Mouse (Mus musculus) limb, embryonic 13.5 days (tissue): Measurements from ENCODE around the gene Btnl9. TPM values are rescaled to one million over a fixed set of nuclear protein-coding genes. Genes with fewer than 3 reads are reported as not detected.

ENCODE experiments used
- ATAC-seq: fragments of 200-750 bp; cut with Nextera tagmentation; 2 replicates; pipeline ENCODE4 v1.8.0; 2017; ENCODE audit warnings: low read depth, moderate number of reproducible peaks, moderate TSS enrichment; ENCODE audit not compliant: low FRiP score
- H3K27ac ChIP-seq: fragments of 300-500 bp; sonication (generic); 2 replicates; pipeline ENCODE4 v1.5.1; 2015; ENCODE audit warnings: inconsistent platforms, mild to moderate bottlenecking, moderate library complexity
- H3K27me3 ChIP-seq: fragments of 300-500 bp; sonication (generic); 2 replicates; pipeline ENCODE4 v1.6.1; 2015; ENCODE audit warnings: mild to moderate bottlenecking, inconsistent platforms
- H3K36me3 ChIP-seq: fragments of 300-500 bp; sonication (generic); 2 replicates; pipeline ENCODE4 v1.6.1; 2015; ENCODE audit warnings: inconsistent platforms, mild to moderate bottlenecking, moderate library complexity
- H3K4me1 ChIP-seq: fragments of 300-500 bp; sonication (generic); 2 replicates; pipeline ENCODE4 v1.6.1; 2015; ENCODE audit warnings: inconsistent platforms
- H3K4me2 ChIP-seq: fragments of 300-500 bp; sonication (generic); replicated peaks from 2 replicates; pipeline ENCODE4 v1.6.1; 2015; ENCODE audit warnings: inconsistent platforms, mild to moderate bottlenecking, moderate library complexity
- H3K4me3 ChIP-seq: fragments of 300-500 bp; sonication (generic); 2 replicates; pipeline ENCODE4 v1.5.1; 2015; ENCODE audit warnings: moderate library complexity, mild to moderate bottlenecking, inconsistent platforms
- H3K9ac ChIP-seq: fragments of 300-500 bp; sonication (generic); 2 replicates; pipeline ENCODE4 v1.6.1; 2015; ENCODE audit warnings: mild to moderate bottlenecking, inconsistent platforms
- H3K9me3 ChIP-seq: fragments of 300-500 bp; sonication (generic); 2 replicates; pipeline ENCODE4 v1.6.1; 2016; ENCODE audit warnings: inconsistent platforms
- whole genome bisulfite sequencing: fragments of 180-500 bp; shearing (Covaris S2); methylation state at CpG from one replicate; pipeline ENCODE4 v1.1.7; 2015; 5-methylcytosine and 5-hydroxymethylcytosine counted together
- polyA plus RNA-seq: library from polyadenylated mRNA; unstranded; fragments of >200 nt; fragmentation: Nextera tagmentation; extraction: Ambion mirVana; gene quantifications from 2 replicates; pipeline ENCODE4 v1.2.1, GENCODE M21; 2015

Btnl9 gene
- polyA plus RNA-seq, 1 experiment from 2014 or later = 1.5 TPM

GRCm38 (mm10) chr11:49170576-49170975, 16.4 kb downstream of the Btnl9 start:
- 88% methylated on average over 4 of the region's 4 CpGs for WGBS
- H3K27me3 ChIP-seq = peaks cover 36% of the 10 kb centered on the region
- H3K36me3 ChIP-seq = no peaks in the 10 kb centered on the region
- no peak overlapping the region for H3K4me2 ChIP-seq
- H3K27ac ChIP-seq = no peak overlapping the region
- no peak for ATAC-seq
- 0 out of 2 replicates have a peak, but pooled peaks cover 8% of the 10 kb centered on the region for H3K9me3 ChIP-seq
- no peak overlapping the region for H3K9ac ChIP-seq
- H3K4me1 ChIP-seq = peaks cover 7% of the 10 kb centered on the region
- no peak overlapping the region for H3K4me3 ChIP-seq

GRCm38 (mm10) chr11:49168839-49169611, 17.9 kb downstream of the Btnl9 start:
- H3K4me1 ChIP-seq = peaks cover 7% of the 10 kb centered on the region
- WGBS = 4% methylated on average over 50 of the region's 50 CpGs
- peak overlapping the region; percentile 37 for H3K4me3 ChIP-seq
- H3K9me3 ChIP-seq = 0 out of 2 replicates have a peak, but pooled peaks cover 8% of the 10 kb centered on the region
- H3K27me3 ChIP-seq = peaks cover 36% of the 10 kb centered on the region
- ATAC-seq = peak; percentile 48; the same call in 1 of the 2 replicates
- peak overlapping the region; percentile 53 for H3K9ac ChIP-seq
- H3K27ac ChIP-seq = no peak overlapping the region
- no peaks in the 10 kb centered on the region for H3K36me3 ChIP-seq
- peak overlapping the region; percentile 68 for H3K4me2 ChIP-seq

GRCm38 (mm10) chr11:49156821-49157814, 29.8 kb downstream of the Btnl9 start:
- Histone ChIP-seq H3K27me3 (no peaks in the 10 kb centered on the region), H3K36me3 (no peaks in the 10 kb centered on the region), H3K4me1 (no peaks in the 10 kb centered on the region), H3K9me3 (no peaks in the 10 kb centered on the region), H3K4me2 (no peak overlapping the region), H3K9ac (no peak overlapping the region), H3K27ac (no peak overlapping the region), H3K4me3 (no peak overlapping the region)
- WGBS = 84% methylated on average over 2 of the region's 2 CpGs
- ATAC-seq = no peak

- Histone ChIP-seq H3K4me1 (no peaks in the 10 kb centered on the region), H3K36me3 (no peaks in the 10 kb centered on the region), H3K9ac (no peak within 1 kb of the TSS), H3K4me3 (no peak within 1 kb of the TSS), H3K4me2 (no peak within 1 kb of the TSS), H3K9me3 (no peaks in the 10 kb centered on the region), H3K27ac (no peak within 1 kb of the TSS), H3K27me3 (no peaks in the 10 kb centered on the region)
- no peak for ATAC-seq
- 76% methylated on average over 1 of the region's 1 CpGs for WGBS
These were observed 32.9 kb downstream of the Btnl9 start, which contains the start of gene Olfr1394 for GRCm38 (mm10) chr11:49154077-49154476. Gene Olfr1394 (plus strand): TSS chr11:49154377.

GRCm38 (mm10) chr11:49141974-49142373, 45.0 kb downstream of the Btnl9 start, which contains the start of gene Olfr1395:
Gene Olfr1395 (plus strand): TSS chr11:49142274.
- Histone ChIP-seq H3K4me1 (no peaks in the 10 kb centered on the region), H3K27ac (no peak within 1 kb of the TSS), H3K27me3 (no peaks in the 10 kb centered on the region), H3K36me3 (no peaks in the 10 kb centered on the region), H3K4me3 (no peak within 1 kb of the TSS), H3K9me3 (no peaks in the 10 kb centered on the region), H3K4me2 (no peak within 1 kb of the TSS), H3K9ac (no peak within 1 kb of the TSS)
- ATAC-seq = no peak
- 90% methylated on average over 6 of the region's 6 CpGs for WGBS

- Histone ChIP-seq H3K27ac (no peak overlapping the region), H3K36me3 (no peaks in the 10 kb centered on the region), H3K9me3 (no peaks in the 10 kb centered on the region), H3K27me3 (no peaks in the 10 kb centered on the region), H3K9ac (no peak overlapping the region), H3K4me1 (no peaks in the 10 kb centered on the region), H3K4me3 (no peak overlapping the region), H3K4me2 (no peak overlapping the region)
- WGBS = 80% methylated on average over 2 of the region's 2 CpGs
- no peak for ATAC-seq
These were observed 62.8 kb downstream of the Btnl9 start for GRCm38 (mm10) chr11:49124169-49124568.

- H3K9me3 ChIP-seq = no peaks in the 10 kb centered on the region
- 80% methylated on average over 3 of the region's 3 CpGs for WGBS
These were observed 67.3 kb downstream of the Btnl9 start for GRCm38 (mm10) chr11:49119635-49120034.

More at GRCm38 (mm10) chr11:49119635-49120034, 67.3 kb downstream of the Btnl9 start:
- H3K4me1 ChIP-seq = no peaks in the 10 kb centered on the region
- H3K4me3 ChIP-seq = no peak overlapping the region
- H3K9ac ChIP-seq = no peak overlapping the region
- no peaks in the 10 kb centered on the region for H3K36me3 ChIP-seq
- H3K4me2 ChIP-seq = no peak overlapping the region
- H3K27me3 ChIP-seq = no peaks in the 10 kb centered on the region
- no peak overlapping the region for H3K27ac ChIP-seq
- ATAC-seq = no peak

Other genes with a start within 250 kb of the Btnl9 start
- 3.1 and 3.3 TPM in 2 replicates for gene Psme2b, start 241.0 kb downstream of the Btnl9 start, polyA plus RNA-seq
- not detected in 2 replicates for gene Olfr56, start 208.3 kb downstream of the Btnl9 start, polyA plus RNA-seq
- gene 9930111J21Rik1, start 207.8 kb downstream of the Btnl9 start, polyA plus RNA-seq = 0.17 and 0.23 TPM in 2 replicates
- gene Gm12185, start 194.9 kb downstream of the Btnl9 start, polyA plus RNA-seq = not detected in 2 replicates
- gene Tgtp1, start 193.0 kb downstream of the Btnl9 start, polyA plus RNA-seq = 0.23 and 0.47 TPM in 2 replicates
- 0.24 and 0.27 TPM in 2 replicates for gene 9930111J21Rik2, start 135.9 kb downstream of the Btnl9 start, polyA plus RNA-seq
- gene Tgtp2, start 123.0 kb downstream of the Btnl9 start, polyA plus RNA-seq = 0.28 TPM in 1 of 2 replicates, not detected in the other
- 0.90 and 0.98 TPM in 2 replicates for gene Ifi47, start 110.6 kb downstream of the Btnl9 start, polyA plus RNA-seq
- 0.04 TPM in 1 of 2 replicates, not detected in the other for gene Olfr1396, start 72.3 kb downstream of the Btnl9 start, polyA plus RNA-seq
- gene Olfr1395, start 44.9 kb downstream of the Btnl9 start, polyA plus RNA-seq = not detected in 2 replicates
- not detected in 2 replicates for gene Olfr1394, start 32.8 kb downstream of the Btnl9 start, polyA plus RNA-seq
- gene Zfp62, start 16.1 kb upstream of the Btnl9 start, polyA plus RNA-seq = 44.5 and 48.8 TPM in 2 replicates
- gene Mgat1, start 57.0 kb upstream of the Btnl9 start, polyA plus RNA-seq = 56.3 and 60.7 TPM in 2 replicates
- not detected in 2 replicates for gene Olfr1393, start 91.1 kb upstream of the Btnl9 start, polyA plus RNA-seq
- gene Olfr1392, start 98.1 kb upstream of the Btnl9 start, polyA plus RNA-seq = 0.06 TPM in 1 of 2 replicates, not detected in the other
- gene Olfr10, start 117.6 kb upstream of the Btnl9 start, polyA plus RNA-seq = not detected in 2 replicates
- not detected in 2 replicates for gene Olfr1391, start 135.6 kb upstream of the Btnl9 start, polyA plus RNA-seq
- not detected in 2 replicates for gene Olfr1390, start 148.0 kb upstream of the Btnl9 start, polyA plus RNA-seq
- not detected in 2 replicates for gene Olfr1389, start 235.9 kb upstream of the Btnl9 start, polyA plus RNA-seq
- gene Olfr1388, start 249.5 kb upstream of the Btnl9 start, polyA plus RNA-seq = 0.06 TPM in 1 of 2 replicates, not detected in the other